Mouse (Mus musculus): Measurements from ENCODE around the gene Zbtb46.

Gene Zbtb46

GRCm38 (mm10) chr2:181364487-181364859 lies 94.8 kb downstream of the Zbtb46 start:
- no peak for DNase-seq (ENCODE audit: low spot score)

- DNase-seq (ENCODE audit: low spot score) = no peak
Measured at GRCm38 (mm10) chr2:181363946-181364345, 95.3 kb downstream of the Zbtb46 start.

- DNase-seq (ENCODE audit: low spot score) = no peak
Measured at GRCm38 (mm10) chr2:181356780-181357179, 102.4 kb downstream of the Zbtb46 start.

GRCm38 (mm10) chr2:181342766-181343165 lies 116.5 kb downstream of the Zbtb46 start:
- no peak for DNase-seq (ENCODE audit: low spot score)

- no peak for DNase-seq (ENCODE audit: low spot score)
Measured at GRCm38 (mm10) chr2:181340426-181340825, 118.8 kb downstream of the Zbtb46 start.

Measured in lung, postnatal 25 days (tissue).